Mouse (Mus musculus): Measurements from ENCODE around the gene Prkaa1. TPM values are rescaled to one million over a fixed set of nuclear protein-coding genes. Genes with fewer than 3 reads are reported as not detected.

Gene Prkaa1
- polyA plus RNA-seq, 1 experiment from 2014 or later: 25.9 TPM

DNA sequence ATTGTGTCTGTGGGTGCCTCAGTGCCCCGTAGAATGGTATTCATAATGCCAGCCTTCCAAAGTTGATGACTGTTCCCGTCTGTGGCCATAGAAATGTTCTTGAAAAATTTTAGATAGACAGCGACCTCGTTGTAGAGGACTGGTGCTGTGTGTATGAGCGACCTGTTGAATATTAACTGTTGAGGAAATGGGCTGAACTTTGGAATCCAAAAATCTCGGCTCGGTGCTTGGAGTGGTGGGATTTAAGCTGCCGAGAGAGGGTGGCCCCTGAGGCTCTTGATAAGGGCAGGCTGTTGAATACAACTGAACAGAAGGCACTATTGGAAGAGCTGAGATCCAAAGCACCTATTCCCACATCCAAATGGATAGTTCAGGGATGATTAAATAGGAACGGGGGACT is 11.0 kb downstream of the Prkaa1 start:
- Histone ChIP-seq H3K4me1 (replicated peaks) (peaks cover 9% of the 10 kb centered on the region), H3K9me3 (no peaks in the 10 kb centered on the region), H3K27me3 (replicated peaks) (no peaks in the 10 kb centered on the region), H3K36me3 (no peaks in the 10 kb centered on the region), H3K4me2 (replicated peaks) (peak overlapping the region; percentile 30; the same call in 1 of the 2 replicates), H3K9ac (no peak overlapping the region), H3K4me3 (replicated peaks) (no peak overlapping the region), H3K27ac (no peak overlapping the region)
- ATAC-seq: peak; percentile 64; the same call in 1 of the 2 replicates
- 61% methylated on average over 9 of the region's 9 CpGs for WGBS

DNA sequence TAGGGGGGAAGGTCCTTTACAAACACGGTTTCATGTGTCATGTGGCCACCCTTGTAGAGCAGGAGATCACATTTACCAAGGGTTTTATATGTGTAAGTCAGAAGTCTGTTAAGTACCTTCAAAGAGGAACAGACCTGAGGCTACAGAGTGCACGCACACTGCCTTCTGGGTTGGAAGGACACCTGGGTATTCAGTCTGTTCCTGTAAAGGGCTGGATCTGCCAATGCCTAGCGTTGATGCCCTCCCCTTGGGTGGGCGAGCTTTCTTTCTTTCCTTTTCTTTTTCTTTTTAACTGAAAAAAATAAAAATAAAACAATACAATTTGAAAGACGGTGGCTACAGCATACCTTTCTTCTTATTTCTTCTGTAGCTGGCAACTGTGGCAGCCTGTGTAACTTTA is 11.4 kb downstream of the Prkaa1 start:
- Histone ChIP-seq H3K9me3 (no peaks in the 10 kb centered on the region), H3K27me3 (replicated peaks) (no peaks in the 10 kb centered on the region), H3K9ac (no peak overlapping the region), H3K4me1 (replicated peaks) (peaks cover 9% of the 10 kb centered on the region), H3K36me3 (no peaks in the 10 kb centered on the region), H3K4me2 (replicated peaks) (0 out of 2 replicates have a peak overlapping the region, but pooled peaks have one; percentile 30), H3K4me3 (replicated peaks) (no peak overlapping the region), H3K27ac (no peak overlapping the region)
- 0 out of 2 replicates have a peak, but pooled peaks have one; percentile 6 for ATAC-seq
- WGBS: 73% methylated on average over 5 of the region's 5 CpGs

- Histone ChIP-seq H3K36me3 (no peaks in the 10 kb centered on the region), H3K9me3 (no peaks in the 10 kb centered on the region), H3K4me1 (replicated peaks) (peaks cover 9% of the 10 kb centered on the region), H3K4me3 (replicated peaks) (no peak overlapping the region), H3K9ac (no peak overlapping the region), H3K27me3 (replicated peaks) (no peaks in the 10 kb centered on the region), H3K4me2 (replicated peaks) (no peak overlapping the region), H3K27ac (no peak overlapping the region)
- 84% methylated on average over 4 of the region's 4 CpGs for WGBS
- no peak for ATAC-seq
Measured at GRCm38 (mm10) chr15:5156355-5156754, 12.7 kb downstream of the Prkaa1 start.

DNA sequence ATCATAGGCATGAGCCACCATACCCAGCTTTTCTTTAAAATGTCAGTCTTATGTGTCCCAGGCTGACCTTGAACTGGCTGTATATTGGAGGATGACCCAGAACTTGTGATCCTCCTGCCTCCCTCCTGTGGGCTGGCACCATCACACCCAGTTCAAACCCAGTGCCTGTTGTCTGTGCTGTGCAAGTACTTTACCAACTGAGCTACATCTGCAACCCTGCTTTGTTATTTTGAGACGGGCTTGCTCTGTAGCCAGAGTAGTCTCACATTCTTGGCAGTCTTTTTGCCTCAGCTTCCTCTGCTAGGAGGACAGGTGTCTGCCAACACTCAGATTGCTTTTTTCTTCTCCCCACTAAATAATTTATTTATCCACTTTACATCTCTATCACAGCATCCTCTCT is 13.7 kb downstream of the Prkaa1 start:
- H3K27ac ChIP-seq: no peak overlapping the region
- H3K4me2 ChIP-seq (replicated peaks): no peak overlapping the region
- peaks cover 9% of the 10 kb centered on the region for H3K4me1 ChIP-seq (replicated peaks)
- H3K36me3 ChIP-seq: no peaks in the 10 kb centered on the region
- WGBS: 70% methylated on average over 1 of the region's 1 CpGs
- H3K4me3 ChIP-seq (replicated peaks): no peak overlapping the region
- H3K9me3 ChIP-seq: no peaks in the 10 kb centered on the region
- no peak for ATAC-seq
- no peaks in the 10 kb centered on the region for H3K27me3 ChIP-seq (replicated peaks)
- H3K9ac ChIP-seq: no peak overlapping the region

DNA sequence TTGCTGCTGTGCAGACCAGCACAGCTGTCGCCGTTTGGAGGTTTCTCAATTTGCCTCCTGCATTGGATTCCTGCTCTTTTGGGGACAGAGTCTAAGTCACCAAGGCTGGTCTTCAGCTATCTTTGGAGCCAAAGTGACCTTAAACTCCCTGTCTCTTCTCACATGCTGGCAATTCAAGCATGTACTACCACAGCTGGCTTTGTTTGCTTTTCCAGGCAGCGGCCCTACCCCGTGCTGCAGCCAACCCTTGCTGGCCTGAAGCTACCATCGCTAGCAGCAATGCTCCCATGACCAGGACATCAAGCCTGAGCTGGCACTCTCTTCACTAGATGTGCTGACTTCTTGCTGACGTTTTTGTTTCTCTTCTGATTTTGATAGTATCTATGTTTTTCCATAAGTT is 15.2 kb downstream of the Prkaa1 start:
- no peak overlapping the region for H3K4me2 ChIP-seq (replicated peaks)
- H3K9ac ChIP-seq: no peak overlapping the region
- WGBS: 59% methylated on average over 6 of the region's 6 CpGs
- no peak overlapping the region for H3K27ac ChIP-seq
- no peaks in the 10 kb centered on the region for H3K9me3 ChIP-seq
- no peak overlapping the region for H3K4me3 ChIP-seq (replicated peaks)
- ATAC-seq: peak; percentile 61
- H3K27me3 ChIP-seq (replicated peaks): no peaks in the 10 kb centered on the region
- H3K4me1 ChIP-seq (replicated peaks): peaks cover 9% of the 10 kb centered on the region
- no peaks in the 10 kb centered on the region for H3K36me3 ChIP-seq

DNA sequence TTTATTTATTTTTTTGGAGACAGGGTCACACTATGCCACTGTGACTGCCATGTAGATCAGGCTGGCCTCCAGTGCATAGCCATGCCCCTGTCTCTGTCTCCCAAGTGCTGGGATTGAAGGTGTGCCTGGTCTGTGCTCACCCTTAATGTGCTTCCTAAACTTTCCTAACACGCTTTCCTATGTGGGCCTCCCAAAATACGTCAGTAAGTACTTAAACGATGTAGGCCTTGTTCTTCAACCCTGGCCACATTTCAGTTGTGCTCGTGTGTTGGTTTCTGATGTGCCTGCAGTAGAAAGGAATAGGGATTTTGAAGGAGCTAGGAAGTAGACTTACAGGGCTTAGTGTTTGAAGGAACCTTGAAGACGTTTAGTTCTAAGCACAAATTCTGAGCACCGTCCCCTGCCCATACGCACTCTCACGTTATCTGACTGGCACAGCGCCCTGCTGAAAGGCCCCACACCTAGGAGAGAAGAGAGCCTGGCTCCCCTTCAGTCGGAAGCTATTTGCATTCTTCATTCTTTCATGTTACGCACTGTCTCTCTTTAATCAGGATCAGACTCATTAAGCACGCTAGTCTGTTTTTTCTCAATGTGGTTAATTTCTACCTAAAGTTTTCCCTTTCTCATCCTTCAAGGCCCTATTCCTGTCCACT is 21.6 kb downstream of the Prkaa1 start:
- Histone ChIP-seq H3K36me3 (peaks cover 5% of the 10 kb centered on the region; the same call in 1 of the 2 replicates), H3K9me3 (no peaks in the 10 kb centered on the region), H3K9ac (no peak overlapping the region), H3K4me1 (replicated peaks) (no peaks in the 10 kb centered on the region), H3K27me3 (replicated peaks) (no peaks in the 10 kb centered on the region), H3K4me2 (replicated peaks) (no peak overlapping the region), H3K27ac (no peak overlapping the region), H3K4me3 (replicated peaks) (no peak overlapping the region)
- WGBS: 88% methylated on average over 12 of the region's 12 CpGs
- no peak for ATAC-seq

- ATAC-seq: no peak
- Histone ChIP-seq H3K27ac (no peak overlapping the region), H3K9ac (no peak overlapping the region), H3K4me3 (replicated peaks) (no peak overlapping the region), H3K4me1 (replicated peaks) (no peaks in the 10 kb centered on the region), H3K9me3 (no peaks in the 10 kb centered on the region), H3K36me3 (peaks cover 9% of the 10 kb centered on the region), H3K4me2 (replicated peaks) (no peak overlapping the region), H3K27me3 (replicated peaks) (no peaks in the 10 kb centered on the region)
- 89% methylated on average over 12 of the region's 12 CpGs for WGBS
Measured at GRCm38 (mm10) chr15:5173217-5173820, 29.7 kb downstream of the Prkaa1 start.

- peak; percentile 72 for ATAC-seq
Measured at GRCm38 (mm10) chr15:5184668-5185330, 41.1 kb downstream of the Prkaa1 start.

GRCm38 (mm10) chr15:5185366-5186292 is 42.0 kb downstream of the Prkaa1 start, which contains the start of gene Ttc33:
Ttc33 (plus strand) TSS chr15:5185525.
- Histone ChIP-seq H3K9me3 (no peaks in the 10 kb centered on the region), H3K27me3 (replicated peaks) (no peaks in the 10 kb centered on the region), H3K36me3 (0 out of 2 replicates have a peak, but pooled peaks cover 3% of the 10 kb centered on the region), H3K27ac (peak within 1 kb of the TSS; percentile 79), H3K9ac (peak within 1 kb of the TSS; percentile 92), H3K4me1 (replicated peaks) (peaks cover 17% of the 10 kb centered on the region), H3K4me2 (replicated peaks) (peak within 1 kb of the TSS; percentile 69), H3K4me3 (replicated peaks) (peak within 1 kb of the TSS; percentile 98)
- peak; percentile 92 for ATAC-seq
- under 1% methylated on average over 55 of the region's 55 CpGs for WGBS

More at GRCm38 (mm10) chr15:5184668-5185330, 41.1 kb downstream of the Prkaa1 start:
- H3K4me2 ChIP-seq (replicated peaks): peak overlapping the region; percentile 69
- WGBS: 32% methylated on average over 11 of the region's 11 CpGs
- peak overlapping the region; percentile 98 for H3K4me3 ChIP-seq (replicated peaks)
- H3K27ac ChIP-seq: peak overlapping the region; percentile 79
- H3K27me3 ChIP-seq (replicated peaks): no peaks in the 10 kb centered on the region
- peak overlapping the region; percentile 92 for H3K9ac ChIP-seq
- peaks cover 17% of the 10 kb centered on the region for H3K4me1 ChIP-seq (replicated peaks)
- no peaks in the 10 kb centered on the region for H3K36me3 ChIP-seq
- no peaks in the 10 kb centered on the region for H3K9me3 ChIP-seq

DNA sequence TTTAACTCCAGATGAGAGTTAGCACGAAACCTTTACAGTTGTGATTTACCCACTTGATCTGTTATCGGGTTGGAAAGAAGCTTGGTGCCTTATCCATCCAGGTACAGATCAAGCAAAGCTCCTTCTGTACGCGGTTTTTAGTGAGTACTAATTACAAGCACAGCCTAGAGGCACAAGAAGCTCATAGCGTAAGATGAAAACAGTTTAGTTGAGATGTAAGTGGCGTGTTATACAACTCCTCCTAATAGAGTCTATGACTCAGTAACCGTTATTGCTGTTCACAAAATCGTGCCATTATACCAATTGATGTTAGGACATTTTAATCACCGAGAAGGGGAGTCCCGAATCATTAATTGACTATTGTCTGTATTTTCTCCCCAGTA is 42.6 kb downstream of the Prkaa1 start:
- H3K9me3 ChIP-seq: no peaks in the 10 kb centered on the region
- WGBS: 26% methylated on average over 10 of the region's 10 CpGs
- no peaks in the 10 kb centered on the region for H3K27me3 ChIP-seq (replicated peaks)

GRCm38 (mm10) chr15:5187116-5187515 is 43.5 kb downstream of the Prkaa1 start:
- Histone ChIP-seq H3K27me3 (replicated peaks) (no peaks in the 10 kb centered on the region), H3K4me2 (replicated peaks) (no peak overlapping the region), H3K4me1 (replicated peaks) (peaks cover 17% of the 10 kb centered on the region), H3K9ac (no peak overlapping the region), H3K4me3 (replicated peaks) (no peak overlapping the region), H3K9me3 (no peaks in the 10 kb centered on the region), H3K36me3 (0 out of 2 replicates have a peak, but pooled peaks cover 3% of the 10 kb centered on the region), H3K27ac (no peak overlapping the region)
- WGBS: 62% methylated on average over 4 of the region's 4 CpGs
- no peak for ATAC-seq

More for the DNA sequence above, 42.6 kb downstream of the Prkaa1 start:
- 0 out of 2 replicates have a peak, but pooled peaks cover 3% of the 10 kb centered on the region for H3K36me3 ChIP-seq
- ATAC-seq: no peak
- H3K4me1 ChIP-seq (replicated peaks): peaks cover 17% of the 10 kb centered on the region
- H3K4me2 ChIP-seq (replicated peaks): peak overlapping the region; percentile 69
- H3K27ac ChIP-seq: no peak overlapping the region
- H3K4me3 ChIP-seq (replicated peaks): peak overlapping the region; percentile 98
- H3K9ac ChIP-seq: peak overlapping the region; percentile 92

Measured in intestine, embryonic 15.5 days (tissue).